Mouse (Mus musculus) embryo, embryonic 9.5 days (tissue): ENCODE measurements around the gene Rassf5.

Source experiments
- DNase-seq: peaks from one replicate; pipeline ENCODE4 v3.0.0-alpha.2; 2017; ENCODE audit errors: extremely low spot score

Gene Rassf5

DNA sequence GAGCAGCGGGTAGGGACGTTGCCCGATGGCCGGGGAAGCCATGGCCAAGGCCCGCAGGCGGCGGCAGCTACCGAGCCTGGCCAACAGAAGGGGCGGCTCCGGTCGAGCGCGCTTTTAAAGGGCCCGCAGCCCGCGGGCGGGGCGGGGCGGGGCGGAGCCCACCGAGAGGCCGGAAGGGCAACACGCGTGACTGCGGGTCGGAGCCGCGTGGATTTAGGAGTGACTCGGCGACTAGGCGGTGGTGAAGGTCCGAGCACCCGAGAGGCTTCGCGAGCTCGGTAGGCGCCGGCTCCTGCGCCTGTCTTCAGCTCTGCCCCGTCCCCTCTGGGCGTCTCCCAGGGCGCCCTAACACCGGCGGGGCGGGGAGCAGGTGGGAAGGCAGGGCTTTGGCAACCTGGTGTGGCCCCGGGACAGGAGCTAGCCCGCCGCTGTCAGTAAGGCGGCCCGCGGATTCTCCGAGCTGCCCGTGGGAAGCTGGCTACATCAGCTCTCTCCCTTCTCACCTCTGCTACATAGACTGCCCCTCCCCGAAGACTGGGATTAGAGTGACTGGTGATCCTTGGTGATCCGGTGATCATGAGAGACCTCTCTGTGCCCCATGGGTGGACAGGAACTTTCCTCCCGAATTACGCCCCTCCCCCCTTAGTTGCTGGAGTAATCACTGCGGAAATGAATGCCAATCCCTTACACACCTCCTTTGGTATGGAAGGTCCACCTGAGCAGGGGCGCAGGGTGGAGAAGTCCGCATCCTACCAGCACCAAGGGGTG lies at the start of gene Rassf5:
TSS of gene Rassf5 (minus strand) at position 170 of the 768 bp plus-strand sequence.
- peak; percentile 65 for DNase-seq

DNA sequence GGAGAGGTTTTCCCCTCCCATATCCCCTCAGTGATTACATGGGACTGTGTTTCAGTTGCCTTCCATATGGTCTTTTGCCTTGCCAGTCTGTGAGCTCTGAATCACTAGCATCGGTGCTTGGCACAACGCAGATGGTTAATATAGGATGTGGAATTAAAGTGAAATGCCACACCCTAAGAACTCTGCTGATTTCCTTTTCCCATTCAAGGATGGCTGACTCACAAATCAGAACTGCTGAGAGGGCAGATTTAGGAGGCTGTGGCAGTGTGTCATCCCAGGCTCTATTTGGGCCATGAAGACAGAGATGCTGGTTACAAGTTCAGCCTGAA lies 48.8 kb upstream of the Rassf5 start:
- DNase-seq, result no peak

DNA sequence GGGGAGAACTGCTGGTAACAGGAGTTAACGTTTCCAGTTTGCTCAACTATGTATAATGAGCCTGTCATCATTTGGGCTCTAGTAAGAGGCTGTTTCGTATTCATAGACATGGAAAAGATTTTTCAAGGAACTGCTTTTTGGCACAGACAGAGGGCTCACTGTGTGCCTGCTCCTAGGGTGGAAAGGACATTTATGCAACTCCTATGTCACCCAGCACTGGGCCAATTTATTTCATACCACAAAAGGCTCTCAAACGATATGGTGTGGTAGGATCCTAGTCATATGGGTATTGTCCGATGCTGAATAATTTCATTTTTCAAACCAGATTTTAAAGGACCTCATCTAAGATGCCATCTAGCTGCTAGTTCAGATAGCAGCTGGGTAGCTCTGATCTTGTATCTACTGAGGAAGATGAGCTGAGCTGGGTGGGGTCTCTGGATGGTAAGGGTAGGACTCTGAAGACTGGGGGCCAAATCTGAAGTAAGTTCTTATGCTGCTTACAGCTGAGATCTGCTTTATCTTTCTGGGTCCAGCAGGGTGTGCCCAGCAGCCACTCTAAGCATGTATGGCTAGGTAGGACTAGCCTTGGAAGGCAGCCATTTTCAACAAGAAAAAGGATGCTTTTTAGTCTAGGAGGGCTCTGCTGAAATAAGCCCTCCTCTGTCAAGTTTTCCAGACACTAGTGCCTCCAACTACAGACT lies 48.3 kb upstream of the Rassf5 start:
- no peak for DNase-seq

DNA sequence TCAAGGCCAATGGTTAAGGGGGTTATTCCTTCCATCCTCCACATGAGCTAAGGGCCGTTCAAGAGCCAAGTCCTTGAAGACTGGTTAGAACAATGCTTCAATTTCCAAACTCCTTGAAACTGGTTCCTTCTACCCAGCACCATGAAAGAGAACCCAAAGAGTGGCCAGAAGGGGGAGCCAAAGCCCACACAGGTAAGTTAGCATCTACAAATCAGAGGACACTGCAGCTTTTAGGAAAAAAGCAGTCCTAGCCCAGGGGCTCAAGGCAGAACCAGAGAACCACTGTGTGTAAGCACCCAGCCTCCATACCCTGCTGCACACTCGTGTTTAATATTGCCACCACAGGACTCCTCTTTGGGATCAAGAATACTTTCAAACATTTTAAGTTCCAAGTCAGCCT lies 45.6 kb upstream of the Rassf5 start:
- DNase-seq, result peak; percentile 54

DNA sequence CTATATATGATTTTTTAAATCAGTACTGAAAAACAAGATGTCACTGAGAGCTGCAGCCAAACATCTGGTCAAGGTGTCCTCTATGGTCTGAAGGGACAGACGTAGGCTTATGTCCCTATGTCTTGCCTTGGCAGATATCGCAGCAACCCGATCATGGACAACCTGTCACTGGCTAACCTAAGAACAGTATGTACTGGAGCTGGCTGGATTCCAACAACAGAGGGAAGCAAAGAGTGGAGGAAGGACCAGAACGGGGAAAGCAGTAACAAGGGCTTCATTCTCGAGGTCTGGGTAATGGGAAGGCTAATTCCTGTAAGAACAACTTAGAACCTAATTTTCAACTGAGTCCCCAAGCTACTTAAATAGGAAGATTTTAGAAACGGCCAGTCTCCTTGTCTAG lies 43.9 kb upstream of the Rassf5 start:
- no peak for DNase-seq

DNA sequence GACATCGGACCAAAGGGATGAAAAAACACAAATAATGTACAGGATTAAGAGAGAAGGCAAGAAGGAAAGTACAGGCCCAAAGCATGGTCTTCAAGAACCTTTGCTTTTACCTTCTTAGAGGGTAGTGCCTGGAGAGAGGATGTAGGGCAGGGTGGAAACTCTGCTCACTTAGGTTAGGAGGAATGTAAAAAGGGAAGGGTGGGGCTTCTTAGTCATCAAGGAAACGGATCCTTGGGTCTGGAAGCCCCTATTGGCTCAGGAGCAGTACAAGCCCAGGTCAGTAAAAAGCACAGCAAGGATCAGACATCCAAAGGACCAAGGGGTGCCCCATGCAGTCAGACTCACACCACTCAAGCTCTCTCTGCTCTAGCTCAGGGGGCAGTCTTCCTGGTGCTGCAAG lies 42.2 kb upstream of the Rassf5 start:
- no peak for DNase-seq

DNA sequence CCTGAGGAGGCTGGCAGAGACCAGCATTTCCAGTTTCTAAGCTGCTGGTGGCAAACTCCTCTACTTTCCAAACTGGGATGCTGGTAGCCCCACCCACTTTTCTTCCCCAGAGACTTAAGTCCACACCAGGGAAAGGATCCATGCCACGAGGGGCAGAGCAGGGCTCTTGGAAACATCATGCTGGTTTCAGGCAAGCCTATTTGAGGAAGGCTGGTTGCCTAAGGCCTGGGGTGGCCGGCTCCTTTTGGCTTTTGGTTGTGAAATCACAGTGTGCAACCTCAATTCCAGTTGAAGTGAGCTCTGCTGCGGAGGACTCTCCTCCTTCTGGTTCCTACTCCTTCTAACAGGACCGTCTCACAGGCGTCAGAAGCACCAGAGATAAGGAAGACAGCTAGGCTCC lies 41.7 kb upstream of the Rassf5 start:
- DNase-seq, result no peak

DNA sequence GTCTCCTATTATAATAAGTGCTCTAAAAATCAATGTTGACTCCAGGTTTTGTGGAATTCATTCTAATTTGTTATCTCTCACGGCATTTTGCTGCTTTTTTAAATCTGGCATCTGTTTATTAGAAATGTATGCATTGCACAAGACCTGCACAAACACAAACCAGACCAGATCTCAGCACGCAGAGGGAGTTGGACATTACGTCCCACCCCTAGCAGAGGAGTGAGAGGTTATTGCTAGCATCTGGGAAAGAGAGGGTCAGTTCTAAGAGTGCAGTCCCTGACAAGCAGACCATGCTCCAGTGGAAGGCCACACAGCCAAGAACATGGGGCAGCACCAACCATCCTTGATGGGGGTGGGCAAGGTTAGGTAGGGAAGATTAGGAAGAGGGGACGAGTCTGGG lies 39.6 kb upstream of the Rassf5 start:
- DNase-seq, result no peak

DNA sequence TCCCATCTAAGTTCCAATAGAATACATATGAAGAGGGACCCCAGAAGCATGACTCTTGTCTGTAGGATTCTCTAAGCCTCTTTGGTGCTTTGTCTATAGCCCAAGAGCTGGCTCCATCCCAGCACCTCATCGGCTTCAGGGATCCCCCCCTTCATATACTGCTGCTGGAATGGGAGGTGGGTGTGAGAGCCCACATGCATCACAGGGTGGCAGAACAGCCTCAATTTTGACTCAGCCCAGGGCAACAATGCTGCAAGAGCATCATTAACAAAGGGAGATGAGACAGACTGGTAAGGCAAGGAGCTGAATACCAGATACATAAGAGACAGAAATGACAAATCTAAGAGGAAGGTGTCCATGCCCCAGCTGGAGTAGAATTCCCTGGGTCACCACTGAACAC lies 39.1 kb upstream of the Rassf5 start:
- DNase-seq, result no peak

DNA sequence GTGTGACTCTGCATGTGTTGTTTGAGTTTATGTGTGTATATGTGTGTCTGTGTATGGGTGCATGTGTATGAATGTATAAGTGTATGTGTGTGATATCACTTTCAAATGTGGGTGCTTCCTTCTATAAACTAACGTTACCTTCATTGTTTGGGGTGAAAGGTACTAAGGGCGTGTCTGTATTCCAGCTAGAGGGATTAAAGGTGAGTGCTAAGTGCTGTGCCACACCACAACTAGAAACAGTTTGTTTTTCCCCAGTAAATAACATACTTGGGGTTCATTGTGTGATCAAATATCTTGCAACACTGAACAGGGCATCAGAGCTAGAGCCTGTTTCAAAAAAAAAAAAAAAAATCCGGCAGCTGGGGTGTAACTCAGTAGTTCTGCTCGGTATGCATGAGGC lies 36.7 kb upstream of the Rassf5 start:
- no peak for DNase-seq

DNA sequence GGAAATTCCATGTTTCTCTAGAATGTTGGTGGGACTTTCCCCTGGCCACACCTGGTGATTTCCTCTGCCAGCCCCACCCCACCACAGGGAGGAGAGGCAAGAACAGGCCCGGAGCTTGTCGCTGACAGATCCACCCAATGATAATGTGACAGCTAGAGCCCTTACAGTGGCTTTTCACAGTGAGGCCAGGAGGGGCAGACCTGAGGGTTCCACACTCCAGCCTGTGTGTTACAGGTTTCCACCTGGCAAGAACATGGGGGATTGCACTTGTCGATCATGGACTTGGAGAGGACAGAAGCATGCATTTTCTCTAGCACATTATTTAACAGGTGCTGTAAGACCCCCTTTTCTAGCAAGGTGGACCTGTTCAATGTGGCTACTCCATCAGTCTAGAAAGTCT lies 35.2 kb upstream of the Rassf5 start:
- DNase-seq, result no peak

DNA sequence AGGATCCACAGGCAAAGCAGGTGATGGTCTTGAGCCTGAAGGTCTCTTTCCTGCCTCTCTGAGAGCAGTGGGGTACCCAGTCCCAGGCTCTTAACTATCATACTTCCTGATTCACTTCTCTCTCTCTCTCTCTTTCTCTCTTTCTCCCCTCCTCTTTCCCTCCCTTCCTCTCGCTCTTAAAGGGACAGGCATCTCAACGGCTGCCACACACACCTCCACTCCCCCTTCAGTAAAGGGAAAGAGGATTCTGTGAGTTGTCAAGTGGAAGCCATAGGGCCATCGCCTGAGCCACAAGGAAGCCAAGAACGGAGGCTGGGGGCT lies 34.4 kb upstream of the Rassf5 start, which contains the start of gene Ikbke:
TSS of gene Ikbke (minus strand) at position 151 of the 321 bp plus-strand sequence.
- DNase-seq, result no peak

DNA sequence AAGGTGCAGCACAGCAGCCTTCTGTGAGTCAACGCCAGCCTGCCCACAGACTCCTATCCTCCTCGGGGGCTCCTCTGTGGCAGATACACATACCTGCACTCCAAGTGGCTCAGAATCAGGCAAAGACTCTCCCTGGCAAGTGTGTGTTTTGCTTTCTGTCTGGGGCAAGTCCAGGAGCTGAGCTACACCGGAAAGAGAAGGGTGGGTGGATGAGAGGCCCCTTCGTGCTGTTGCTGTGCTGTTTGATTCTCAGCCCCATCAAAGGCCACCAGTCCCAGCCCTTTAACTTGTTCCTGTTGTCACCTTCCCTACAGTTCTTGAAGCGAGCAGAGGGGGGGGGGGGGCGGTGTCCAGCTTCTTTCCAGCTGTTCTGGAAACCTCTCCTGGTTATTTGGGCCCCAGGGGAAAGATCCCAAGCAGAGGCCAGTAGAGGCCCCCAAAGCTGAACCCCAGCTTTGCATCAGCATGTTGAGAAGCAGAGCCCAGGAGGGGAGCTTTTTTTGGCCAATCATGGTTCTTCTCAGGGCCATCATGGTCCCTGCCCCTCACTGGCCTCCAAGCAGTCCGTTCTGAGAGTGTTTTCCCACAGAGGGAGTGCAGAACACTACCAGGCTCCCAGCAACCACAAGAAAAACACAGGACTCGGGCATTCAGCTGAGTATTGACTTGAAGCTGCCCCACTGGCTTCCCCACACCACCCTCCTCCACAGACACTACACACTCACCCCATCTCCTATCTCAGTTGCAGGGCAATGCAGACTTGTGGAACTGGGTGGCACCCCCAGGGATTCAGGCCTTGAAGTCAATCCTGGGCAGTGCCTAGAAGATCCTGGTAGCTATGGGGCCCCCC lies 33.8 kb upstream of the Rassf5 start:
- no peak for DNase-seq

DNA sequence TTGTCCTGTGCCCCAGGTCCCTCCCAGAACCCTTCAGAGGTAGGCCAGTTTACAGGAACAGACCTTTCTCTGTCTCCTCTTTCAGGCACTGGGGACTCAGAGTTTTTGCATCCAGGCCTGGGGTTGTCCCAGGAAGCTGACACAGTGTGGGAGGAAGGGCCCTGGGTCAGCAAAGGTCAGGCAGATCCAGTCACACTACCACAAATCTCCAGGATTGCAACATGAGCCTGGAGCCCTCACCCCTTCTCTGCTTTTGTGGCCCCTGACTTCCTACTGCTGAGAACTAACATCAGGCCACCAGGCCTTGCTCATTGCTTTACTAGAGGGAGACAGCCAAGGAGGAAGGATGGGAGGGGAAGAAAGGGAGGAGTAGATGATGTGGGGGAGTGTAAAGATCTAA lies 31.8 kb upstream of the Rassf5 start:
- DNase-seq, result no peak

DNA sequence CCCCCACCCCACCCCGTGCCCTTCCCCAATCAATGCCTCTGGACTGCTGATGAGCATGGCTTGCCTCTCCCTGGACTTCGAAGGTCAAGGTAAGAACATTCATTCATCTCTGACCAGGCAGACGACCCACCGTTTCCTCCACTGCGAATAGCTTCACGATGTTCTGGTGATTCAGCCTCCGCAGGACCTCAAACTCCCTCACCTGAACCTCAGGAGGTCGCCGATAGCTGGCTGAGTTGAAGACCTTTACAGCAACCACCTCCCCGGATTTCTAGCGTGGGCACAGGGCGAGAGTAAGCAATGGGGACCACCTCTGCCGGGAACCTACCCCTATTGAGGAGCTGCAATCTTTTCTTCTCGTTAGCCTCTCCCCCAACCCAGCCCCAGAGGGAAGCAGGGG lies 30.5 kb upstream of the Rassf5 start:
- DNase-seq, result no peak

DNA sequence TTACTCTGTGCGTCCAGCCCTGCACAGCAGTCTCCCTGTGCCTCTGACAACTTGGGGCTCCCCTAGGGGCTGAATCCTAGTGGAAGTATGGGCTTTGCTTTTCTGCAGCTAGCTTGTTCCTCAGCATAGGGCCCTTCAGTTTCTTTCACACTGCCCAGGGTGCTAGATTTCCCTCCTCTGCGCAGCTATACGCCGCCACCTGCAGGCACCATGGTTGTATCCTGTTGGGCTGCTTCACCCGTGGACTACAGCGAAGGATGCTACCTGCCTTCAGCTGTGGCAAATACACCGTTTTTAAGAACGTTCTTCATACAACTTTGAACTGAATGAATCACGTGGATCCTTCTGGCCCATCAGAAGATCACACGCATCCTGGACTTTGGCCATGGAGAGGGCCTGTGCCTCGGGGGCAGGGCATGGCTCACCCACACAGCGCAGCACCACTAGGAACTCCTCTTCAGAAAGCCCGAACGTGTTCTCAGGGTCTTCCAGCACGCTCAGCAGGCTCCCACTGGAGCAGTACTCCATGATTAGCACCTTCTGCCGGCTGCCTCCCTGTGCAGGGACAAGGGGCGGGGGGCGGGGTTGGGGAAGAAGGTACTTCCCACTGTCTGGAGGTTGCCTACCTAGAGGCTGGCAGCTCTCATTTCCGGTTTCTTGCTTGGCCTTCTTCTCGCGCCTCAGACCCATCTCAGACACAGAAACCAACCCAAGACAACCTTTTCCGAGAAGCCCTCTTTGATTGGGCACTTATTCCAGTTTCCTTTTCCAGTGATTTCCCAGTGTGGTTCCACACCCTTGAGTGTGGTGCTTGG lies 29.9 kb upstream of the Rassf5 start:
- DNase-seq, result no peak

DNA sequence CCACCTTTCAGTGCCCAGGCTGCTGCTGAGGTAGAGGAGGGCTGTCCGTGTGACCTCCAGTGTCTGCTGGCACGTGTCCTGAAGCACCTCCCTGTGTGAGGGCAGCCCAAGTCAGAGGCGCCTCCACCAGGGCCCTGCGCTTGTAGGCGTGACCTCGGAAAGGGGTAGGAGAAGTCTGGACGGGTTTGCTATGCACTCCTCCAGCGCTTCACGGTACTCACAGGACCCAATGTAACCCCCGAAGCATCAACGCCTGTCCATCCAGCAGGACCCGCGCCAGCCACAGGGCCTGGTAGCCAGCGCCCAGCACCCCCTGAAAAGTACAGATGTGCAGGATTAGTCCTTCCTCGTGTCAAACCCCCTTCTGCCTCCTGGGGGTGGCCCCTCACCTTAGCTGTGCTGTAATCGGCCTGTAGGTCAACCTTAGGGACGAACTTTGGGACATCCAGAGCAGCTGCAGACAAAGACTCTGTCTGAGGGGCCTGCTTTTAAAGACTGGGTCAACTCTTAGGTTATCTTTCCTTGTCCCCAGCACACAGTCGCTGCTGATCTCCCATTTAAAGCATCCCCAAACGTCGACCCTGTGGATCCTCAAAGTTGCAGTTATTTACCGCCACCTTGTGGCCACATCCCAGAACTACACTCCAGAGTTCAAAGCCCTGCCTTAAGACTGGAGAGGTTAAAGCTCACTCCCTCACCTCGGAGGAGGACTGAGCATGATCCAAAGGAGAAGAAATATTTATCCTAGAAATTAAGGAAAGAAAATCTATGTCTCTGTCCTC lies 24.9 kb upstream of the Rassf5 start:
- DNase-seq, result peak; percentile 79

DNA sequence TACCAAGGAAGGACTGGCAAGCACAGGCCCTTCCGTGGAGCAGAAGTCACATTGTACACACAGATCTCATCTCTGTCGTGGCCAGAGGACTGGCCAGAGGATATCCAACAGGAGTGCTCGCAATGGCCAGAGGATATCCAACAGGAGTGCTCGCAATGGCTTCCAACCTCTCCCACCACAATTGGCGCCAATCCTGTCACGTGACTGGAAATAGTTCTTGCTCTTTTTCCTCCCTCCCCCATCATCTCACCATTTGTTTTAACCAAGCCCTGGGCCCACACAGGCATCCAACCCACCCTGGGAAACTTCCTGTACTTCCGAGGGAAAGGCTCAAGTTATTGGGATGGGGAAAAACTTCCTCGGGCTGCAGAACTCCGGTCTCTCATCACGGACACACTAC lies 23.7 kb upstream of the Rassf5 start:
- no peak for DNase-seq

DNA sequence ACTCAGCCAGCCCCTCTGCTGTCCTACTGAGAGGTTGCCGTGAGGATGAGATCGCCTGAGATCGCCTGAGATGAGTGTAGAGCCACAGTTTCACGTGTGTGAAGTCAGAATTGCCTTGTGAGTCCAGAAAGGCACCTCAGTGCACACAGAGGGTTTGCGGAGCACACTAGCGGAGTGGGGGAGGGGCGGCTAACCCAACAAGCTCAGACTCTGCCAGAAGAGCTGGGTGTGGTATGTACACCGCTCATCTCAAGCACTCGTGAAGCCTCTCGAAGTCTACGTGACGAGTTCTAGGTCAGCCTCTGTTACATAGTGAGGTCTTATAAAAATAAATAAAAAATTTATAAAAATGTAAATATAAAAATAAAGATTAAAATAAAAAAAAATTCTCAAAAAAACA lies 18.8 kb upstream of the Rassf5 start:
- DNase-seq, result no peak

DNA sequence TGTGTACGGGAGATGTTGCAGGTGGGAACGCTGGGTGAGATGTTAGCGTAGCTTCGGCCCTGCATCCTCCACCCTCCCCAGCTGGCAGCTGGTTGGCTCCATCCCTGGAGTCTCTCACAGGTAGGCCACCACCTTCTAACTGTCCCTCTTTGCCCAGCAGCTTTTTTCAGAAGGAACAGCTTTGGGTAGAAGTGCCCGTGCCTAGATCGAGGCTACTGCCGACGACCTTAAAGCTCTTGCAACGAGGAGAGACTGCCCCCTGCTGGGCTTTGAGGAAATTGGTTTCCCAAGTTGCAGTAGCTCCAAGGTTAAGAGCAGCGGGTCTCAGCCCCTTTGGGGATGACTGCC lies 15.2 kb upstream of the Rassf5 start:
- DNase-seq, result peak; percentile 72

DNA sequence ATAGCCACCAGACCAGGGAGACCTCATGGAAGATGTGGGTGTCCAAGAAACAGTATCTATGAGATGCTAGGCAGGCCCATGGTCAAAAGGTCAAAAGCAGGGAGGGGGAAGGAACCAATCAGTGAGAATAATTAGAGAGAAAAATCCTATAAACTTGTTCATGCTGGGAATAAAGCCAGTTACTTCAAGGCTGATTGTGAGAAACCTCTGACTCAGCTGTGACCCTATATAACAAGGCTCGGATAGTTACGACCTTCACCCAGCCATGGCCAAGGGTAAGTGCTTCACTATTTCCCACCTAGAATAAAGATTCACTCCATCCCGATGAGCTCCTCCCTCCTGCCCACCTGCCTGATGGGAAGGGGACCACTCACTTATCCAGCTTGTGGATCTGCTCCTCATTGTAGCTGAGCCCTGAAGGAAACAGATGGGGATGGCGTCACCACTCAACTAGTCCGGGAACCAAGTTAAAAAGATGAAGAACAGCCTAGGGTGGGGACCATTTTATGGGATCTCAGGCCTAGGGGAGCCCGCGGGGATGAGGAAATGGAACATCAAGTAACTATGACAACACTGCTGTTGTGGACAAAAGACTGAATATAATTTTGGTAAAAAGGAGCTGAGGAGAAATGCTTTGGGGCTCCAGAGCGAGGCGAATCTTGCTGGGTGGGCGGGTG lies 14.7 kb upstream of the Rassf5 start:
- no peak for DNase-seq
